Mouse (Mus musculus): ENCODE data around the gene Fam186b.

GRCm38 (mm10) chr15:99341102-99341501 is 45.4 kb upstream of the Fam186b start:
- TF ChIP-seq CTCF (IDR thresholded peaks at IDR 0.05; ENCODE audit: low read depth, low read length): no peak
- no peak for TF ChIP-seq POLR2A (IDR thresholded peaks at IDR 0.05; ENCODE audit: extremely low read depth, insufficient read depth, low read length)
